Mouse (Mus musculus) forelimb bud, embryonic 11.5 days (tissue): ENCODE data around the gene Gm3543.
"Not testable (repeated sequence)": the region's sequence is repeated elsewhere in the genome, so short reads cannot be mapped to it uniquely, and the experiment has no call there.

Source experiments
- DNase-seq: peaks from one replicate; pipeline ENCODE4 v3.0.0-alpha.2; 2012; ENCODE audit warnings: low read depth, low spot score

Gm3543 gene

GRCm38 (mm10) chr14:41983225-41983624, at the start of gene Gm3543:
Gene Gm3543 (minus strand): TSS chr14:41983325.
- not testable (repeated sequence) for DNase-seq

- DNase-seq: not testable (repeated sequence)
Observed at GRCm38 (mm10) chr14:41968596-41968995, 14.5 kb downstream of the Gm3543 start.

GRCm38 (mm10) chr14:41967827-41968226, 15.3 kb downstream of the Gm3543 start, which contains the start of gene Gm6401:
Gene Gm6401 (minus strand): TSS chr14:41967927.
- DNase-seq: not testable (repeated sequence)

GRCm38 (mm10) chr14:41964095-41964494, 19.0 kb downstream of the Gm3543 start:
- DNase-seq: not testable (repeated sequence)

- not testable (repeated sequence) for DNase-seq
Observed at GRCm38 (mm10) chr14:41943695-41944094, 39.4 kb downstream of the Gm3543 start, which contains the start of gene 1700024B05Rik. Gene 1700024B05Rik (plus strand): TSS chr14:41943995.
